Mouse (Mus musculus) embryonic facial prominence, embryonic 14.5 days (tissue): ENCODE data around the gene Nme7. TPM values are rescaled to one million over a fixed set of nuclear protein-coding genes. Genes with fewer than 3 reads are reported as not detected.
A peak's percentile ranks its signal among the peaks of the same experiment; 100 is the strongest.

ENCODE experiments used
- ATAC-seq: fragments of 200-750 bp; cut with Nextera tagmentation; 2 replicates; pipeline ENCODE4 v1.8.0; 2017; ENCODE audit warnings: low read depth, moderate number of reproducible peaks, moderate TSS enrichment
- DNase-seq: peaks from one replicate; pipeline ENCODE4 v3.0.0-alpha.2; 2015; ENCODE audit warnings: low spot score
- H3K27ac ChIP-seq: fragments of 300-500 bp; sonication (generic); replicated peaks from 2 replicates; pipeline ENCODE4 v1.5.1; 2014; ENCODE audit warnings: low read depth, mild to moderate bottlenecking, low read length, moderate library complexity
- H3K27me3 ChIP-seq: fragments of 300-500 bp; sonication (generic); replicated peaks from 2 replicates; pipeline ENCODE4 v1.6.1; 2014; ENCODE audit warnings: low read length; ENCODE audit not compliant: control insufficient read depth, insufficient read depth
- H3K36me3 ChIP-seq: fragments of 300-500 bp; sonication (generic); 2 replicates; pipeline ENCODE4 v1.6.1; 2014; ENCODE audit warnings: low read length, mixed read lengths; ENCODE audit not compliant: control insufficient read depth, insufficient read depth
- H3K4me1 ChIP-seq: fragments of 300-500 bp; sonication (generic); 2 replicates; pipeline ENCODE4 v1.6.1; 2014; ENCODE audit warnings: antibody characterized with exemption, low read length; ENCODE audit not compliant: control insufficient read depth, insufficient read depth
- H3K4me2 ChIP-seq: fragments of 300-500 bp; sonication (generic); 2 replicates; pipeline ENCODE4 v1.6.1; 2014; ENCODE audit warnings: low read depth, mild to moderate bottlenecking, low read length, moderate library complexity, mixed read lengths
- H3K4me3 ChIP-seq: fragments of 300-500 bp; sonication (generic); 2 replicates; pipeline ENCODE4 v1.5.1; 2014; ENCODE audit warnings: low read depth, mild to moderate bottlenecking, low read length
- H3K9ac ChIP-seq: fragments of 300-500 bp; sonication (generic); 2 replicates; pipeline ENCODE4 v1.6.1; 2014; ENCODE audit warnings: low read depth, mild to moderate bottlenecking, low read length, moderate library complexity, mixed read lengths
- H3K9me3 ChIP-seq: fragments of 300-500 bp; sonication (generic); 2 replicates; pipeline ENCODE4 v1.6.1; 2016; ENCODE audit warnings: low read length; ENCODE audit not compliant: control insufficient read depth
- WGBS: fragments of 180-500 bp; shearing (Covaris S2); extraction: QIAGEN DNeasy Blood & Tissue Kit; methylation state at CpG from one replicate; pipeline ENCODE4 v1.1.7; 2014; 5-methylcytosine and 5-hydroxymethylcytosine counted together
- polyA plus RNA-seq: library from polyadenylated mRNA; unstranded; fragments of >200 nt; fragmentation: Nextera tagmentation; extraction: Ambion mirVana; gene quantifications from 2 replicates; pipeline ENCODE4 v1.2.1, GENCODE M21; 2014

The Nme7 gene
- polyA plus RNA-seq, 1 experiment from 2014 or later = 27.3 TPM

GRCm38 (mm10) chr1:164452580-164452979, 148.7 kb downstream of the Nme7 start:
- 82% methylated on average over 6 of the region's 6 CpGs for WGBS
- H3K9ac ChIP-seq = no peak overlapping the region
- no peak for ATAC-seq

DNA sequence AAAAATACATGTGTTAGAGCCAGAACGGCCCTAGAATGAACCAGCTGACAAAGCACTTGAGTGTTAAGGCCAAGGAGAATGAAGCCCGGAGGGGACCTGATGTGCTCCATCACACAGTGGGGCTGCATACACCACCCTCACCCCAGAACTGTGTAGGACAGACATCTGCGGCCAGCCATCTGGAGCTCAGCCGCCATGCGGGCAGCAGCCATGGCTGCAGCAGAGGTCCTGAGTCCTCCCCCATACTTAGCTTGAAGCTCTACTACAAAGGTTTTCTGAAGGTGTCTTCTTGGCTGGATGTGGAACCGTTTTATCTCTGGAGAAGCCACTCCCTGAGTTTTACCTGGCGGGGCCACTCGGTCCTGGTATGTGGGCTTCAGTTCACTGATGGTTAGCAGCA, 149.2 kb downstream of the Nme7 start:
- Histone ChIP-seq H3K4me3 (no peak overlapping the region), H3K36me3 (no peaks in the 10 kb centered on the region), H3K9ac (no peak overlapping the region), H3K27me3 (peaks cover 26% of the 10 kb centered on the region), H3K4me2 (no peak overlapping the region), H3K27ac (no peak overlapping the region), H3K4me1 (peaks cover 6% of the 10 kb centered on the region; the same call in 1 of the 2 replicates), H3K9me3 (no peaks in the 10 kb centered on the region)
- 96% methylated on average over 8 of the region's 8 CpGs for WGBS
- DNase-seq = no peak
- no peak for ATAC-seq

More at GRCm38 (mm10) chr1:164452580-164452979, 148.7 kb downstream of the Nme7 start:
- no peak for DNase-seq
- no peak overlapping the region for H3K4me2 ChIP-seq
- H3K4me1 ChIP-seq = peaks cover 6% of the 10 kb centered on the region; the same call in 1 of the 2 replicates
- H3K4me3 ChIP-seq = no peak overlapping the region
- no peak overlapping the region for H3K27ac ChIP-seq
- no peaks in the 10 kb centered on the region for H3K9me3 ChIP-seq
- H3K36me3 ChIP-seq = no peaks in the 10 kb centered on the region
- H3K27me3 ChIP-seq = peaks cover 26% of the 10 kb centered on the region

DNA sequence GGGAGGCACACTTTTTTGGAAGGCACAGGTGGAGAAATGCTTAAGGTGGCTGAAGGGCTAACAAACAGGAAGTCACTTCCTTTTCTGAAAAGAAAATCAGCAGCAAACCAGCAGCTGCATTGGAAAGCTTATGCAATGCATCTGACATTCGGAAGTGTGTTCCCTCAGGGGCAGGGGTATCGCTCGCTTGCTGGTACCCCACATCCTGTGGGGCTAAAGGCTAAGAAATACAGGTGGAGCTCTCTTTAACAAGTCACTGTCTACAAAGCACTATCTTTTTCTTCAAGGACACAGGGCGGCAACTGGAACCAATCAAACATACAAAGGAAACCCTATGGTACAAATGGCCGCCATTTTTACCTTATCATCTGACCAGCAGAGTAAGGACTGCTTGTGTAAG, 149.8 kb downstream of the Nme7 start:
- Histone ChIP-seq H3K9me3 (no peaks in the 10 kb centered on the region), H3K4me1 (peaks cover 10% of the 10 kb centered on the region), H3K4me3 (no peak overlapping the region), H3K4me2 (no peak overlapping the region), H3K27ac (no peak overlapping the region), H3K9ac (no peak overlapping the region), H3K27me3 (peaks cover 31% of the 10 kb centered on the region), H3K36me3 (no peaks in the 10 kb centered on the region)
- ATAC-seq (no peak), DNase-seq (no peak)
- 70% methylated on average over 5 of the region's 5 CpGs for WGBS

GRCm38 (mm10) chr1:164454747-164455400, 151.0 kb downstream of the Nme7 start:
- Histone ChIP-seq H3K4me2 (peak overlapping the region; percentile 40), H3K27ac (no peak overlapping the region), H3K4me3 (peak overlapping the region; percentile 16), H3K4me1 (peaks cover 11% of the 10 kb centered on the region), H3K9me3 (no peaks in the 10 kb centered on the region), H3K27me3 (peaks cover 39% of the 10 kb centered on the region), H3K36me3 (no peaks in the 10 kb centered on the region), H3K9ac (peak overlapping the region; percentile 20; the same call in 1 of the 2 replicates)
- DNase-seq (peak; percentile 50), ATAC-seq (no peak)
- WGBS = 35% methylated on average over 14 of the region's 14 CpGs

- DNase-seq (peak; percentile 26), ATAC-seq (no peak)
- Histone ChIP-seq H3K9ac (no peak overlapping the region), H3K4me1 (peaks cover 11% of the 10 kb centered on the region), H3K4me2 (peak overlapping the region; percentile 88), H3K4me3 (peak overlapping the region; percentile 70; the same call in 1 of the 2 replicates), H3K27me3 (peaks cover 44% of the 10 kb centered on the region), H3K36me3 (no peaks in the 10 kb centered on the region), H3K9me3 (no peaks in the 10 kb centered on the region), H3K27ac (no peak overlapping the region)
- 56% methylated on average over 7 of the region's 7 CpGs for WGBS
Measured at GRCm38 (mm10) chr1:164455614-164456013, 151.7 kb downstream of the Nme7 start.

- H3K9ac ChIP-seq = no peak overlapping the region
- no peaks in the 10 kb centered on the region for H3K9me3 ChIP-seq
- 24% methylated on average over 6 of the region's 6 CpGs for WGBS
- no peak overlapping the region for H3K27ac ChIP-seq
- H3K4me2 ChIP-seq = peak overlapping the region; percentile 88
- H3K4me3 ChIP-seq = peak overlapping the region; percentile 70
- no peaks in the 10 kb centered on the region for H3K36me3 ChIP-seq
- no peak for ATAC-seq
- no peak for DNase-seq
- peaks cover 11% of the 10 kb centered on the region for H3K4me1 ChIP-seq
- H3K27me3 ChIP-seq = peaks cover 48% of the 10 kb centered on the region
Measured at GRCm38 (mm10) chr1:164456065-164456464, 152.1 kb downstream of the Nme7 start.

DNA sequence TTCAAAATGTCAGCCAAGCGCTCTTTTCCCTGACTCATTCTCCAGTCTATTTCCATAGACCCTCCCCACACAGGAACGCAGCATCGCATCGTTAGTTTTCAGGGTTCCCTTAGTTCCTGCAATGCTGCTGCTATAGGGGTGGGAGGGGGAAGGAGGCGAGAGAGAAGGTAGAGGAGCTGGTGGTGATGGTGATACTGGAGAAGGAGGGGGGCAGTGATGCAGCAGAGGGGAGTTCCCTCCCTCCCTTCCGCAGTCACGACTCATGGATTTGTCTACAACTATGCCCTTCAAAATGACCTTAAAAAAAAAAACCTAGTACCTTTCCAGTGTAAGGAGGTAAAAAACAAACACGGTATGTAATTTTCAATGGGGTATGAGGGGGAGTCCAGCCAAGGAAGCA, 152.8 kb downstream of the Nme7 start:
- Histone ChIP-seq H3K27me3 (peaks cover 48% of the 10 kb centered on the region), H3K36me3 (no peaks in the 10 kb centered on the region)
- WGBS = 4% methylated on average over 8 of the region's 8 CpGs

GRCm38 (mm10) chr1:164457531-164458244, 153.8 kb downstream of the Nme7 start:
- peaks cover 11% of the 10 kb centered on the region for H3K4me1 ChIP-seq
- peak overlapping the region; percentile 69 for H3K9ac ChIP-seq
- DNase-seq = peak; percentile 86
- H3K27me3 ChIP-seq = peaks cover 48% of the 10 kb centered on the region
- peak overlapping the region; percentile 88 for H3K4me2 ChIP-seq
- WGBS = under 1% methylated on average over 31 of the region's 76 CpGs
- peak overlapping the region; percentile 84 for H3K27ac ChIP-seq
- H3K9me3 ChIP-seq = no peaks in the 10 kb centered on the region
- H3K4me3 ChIP-seq = peak overlapping the region; percentile 70
- peak; percentile 87 for ATAC-seq
- H3K36me3 ChIP-seq = no peaks in the 10 kb centered on the region

More for the DNA sequence above, 152.8 kb downstream of the Nme7 start:
- peak overlapping the region; percentile 88 for H3K4me2 ChIP-seq
- H3K9me3 ChIP-seq = no peaks in the 10 kb centered on the region
- DNase-seq = no peak
- no peak overlapping the region for H3K27ac ChIP-seq
- H3K4me3 ChIP-seq = peak overlapping the region; percentile 70
- ATAC-seq = no peak
- H3K9ac ChIP-seq = peak overlapping the region; percentile 69
- peaks cover 11% of the 10 kb centered on the region for H3K4me1 ChIP-seq
